Mouse (Mus musculus): ENCODE measurements at regions not wholly inside any gene's neighbourhood (a gene's known extent, or its start where the extent isn't known, plus 50 kb on each side); places are given as distances from the start of the nearest gene placed in this dataset.
"Not testable (repeated sequence)": the region's sequence is repeated elsewhere in the genome, so short reads cannot be mapped to it uniquely, and the experiment has no call there.

GRCm38 (mm10) chr10:10188113-10188512 is 284.0 kb downstream of the Adgb start:
- 77% methylated on average over 5 of the region's 5 CpGs for whole genome bisulfite sequencing
- Histone ChIP-seq H3K9me3 (no peaks in the 10 kb centered on the region), H3K4me3 (no peak overlapping the region), H3K27me3 (no peaks in the 10 kb centered on the region), H3K4me1 (no peaks in the 10 kb centered on the region), H3K27ac (replicated peaks) (no peak overlapping the region), H3K36me3 (no peaks in the 10 kb centered on the region), H3K9ac (replicated peaks) (no peak overlapping the region), H3K4me2 (replicated peaks) (no peak overlapping the region)
- 0 out of 2 replicates have a peak, but pooled peaks have one; percentile 27 for ATAC-seq (ENCODE audit: low FRiP score, low read depth)

GRCm38 (mm10) chr10:10186721-10187120 is 285.4 kb downstream of the Adgb start:
- Histone ChIP-seq H3K9ac (replicated peaks) (no peak overlapping the region), H3K36me3 (no peaks in the 10 kb centered on the region), H3K27ac (replicated peaks) (no peak overlapping the region), H3K9me3 (no peaks in the 10 kb centered on the region), H3K4me1 (no peaks in the 10 kb centered on the region), H3K4me2 (replicated peaks) (no peak overlapping the region), H3K4me3 (no peak overlapping the region), H3K27me3 (no peaks in the 10 kb centered on the region)
- no peak for ATAC-seq (ENCODE audit: low FRiP score, low read depth)
- 84% methylated on average over 5 of the region's 5 CpGs for WGBS

GRCm38 (mm10) chr10:10185298-10185883 is 284.5 kb upstream of the Stxbp5 start:
- WGBS: 84% methylated on average over 8 of the region's 8 CpGs
- no peak overlapping the region for H3K4me2 ChIP-seq (replicated peaks)
- H3K4me3 ChIP-seq: no peak overlapping the region
- no peak overlapping the region for H3K9ac ChIP-seq (replicated peaks)
- H3K27me3 ChIP-seq: no peaks in the 10 kb centered on the region
- H3K36me3 ChIP-seq: no peaks in the 10 kb centered on the region
- no peaks in the 10 kb centered on the region for H3K4me1 ChIP-seq
- H3K27ac ChIP-seq (replicated peaks): no peak overlapping the region
- H3K9me3 ChIP-seq: no peaks in the 10 kb centered on the region
- ATAC-seq (ENCODE audit: low FRiP score, low read depth): no peak

GRCm38 (mm10) chr10:10184386-10184785 is 283.5 kb upstream of the Stxbp5 start:
- Histone ChIP-seq H3K4me3 (no peak overlapping the region), H3K9me3 (no peaks in the 10 kb centered on the region), H3K4me1 (no peaks in the 10 kb centered on the region), H3K4me2 (replicated peaks) (no peak overlapping the region), H3K27ac (replicated peaks) (no peak overlapping the region), H3K9ac (replicated peaks) (no peak overlapping the region), H3K27me3 (no peaks in the 10 kb centered on the region), H3K36me3 (no peaks in the 10 kb centered on the region)
- 67% methylated on average over 5 of the region's 5 CpGs for WGBS
- ATAC-seq (ENCODE audit: low FRiP score, low read depth): no peak

- WGBS: 81% methylated on average over 3 of the region's 3 CpGs
- not testable (repeated sequence) for ATAC-seq (ENCODE audit: low FRiP score, low read depth); H3K36me3 ChIP-seq; H3K9ac ChIP-seq (replicated peaks); H3K27me3 ChIP-seq; H3K4me3 ChIP-seq; H3K4me1 ChIP-seq; H3K27ac ChIP-seq (replicated peaks); H3K4me2 ChIP-seq (replicated peaks); H3K9me3 ChIP-seq
Observed at GRCm38 (mm10) chr10:10177037-10177436, 276.2 kb upstream of the Stxbp5 start.

All from midbrain, embryonic 12.5 days (tissue).